Mouse (Mus musculus) spleen, embryonic (tissue): ENCODE results near the gene Pax9.

Experiments used
- CTCF ChIA-PET: fragments of 350-600 bp; sonication (Branson Sonifier 250); formaldehyde crosslinking; loops from one replicate; lab custom pipeline; 2022; lab: Charles Lee

Pax9 gene

DNA sequence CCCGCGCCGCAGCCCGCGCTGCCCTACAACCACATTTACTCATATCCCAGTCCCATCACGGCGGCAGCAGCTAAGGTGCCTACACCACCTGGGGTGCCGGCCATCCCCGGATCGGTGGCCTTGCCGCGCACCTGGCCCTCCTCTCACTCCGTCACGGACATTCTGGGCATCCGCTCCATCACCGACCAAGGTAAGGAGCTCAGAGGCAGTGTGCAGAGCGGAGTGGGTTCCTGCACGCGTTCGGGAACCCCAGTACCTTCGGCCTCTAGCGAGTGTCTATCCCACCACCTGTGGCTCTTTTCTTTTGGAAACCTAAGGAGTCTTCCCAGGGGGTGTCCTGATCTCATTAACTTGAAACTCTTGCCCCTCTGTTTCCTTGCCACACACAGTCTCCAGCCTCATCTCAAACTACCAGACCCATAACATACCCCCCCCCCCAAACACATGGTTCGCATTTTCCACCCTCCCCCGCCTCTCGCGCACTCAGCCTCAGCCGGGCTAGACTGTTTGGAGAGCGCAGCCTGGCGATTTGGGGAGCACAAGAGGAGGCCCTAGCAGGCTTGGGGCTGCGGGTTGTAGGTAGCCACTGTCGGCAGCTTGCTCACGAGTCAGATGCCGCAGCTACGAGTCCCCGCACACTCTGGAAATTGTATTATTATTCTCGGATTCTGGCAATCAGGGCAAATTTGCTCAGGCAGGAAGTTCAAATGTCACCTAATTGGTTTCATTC lies 5.6 kb downstream of the Pax9 start:
- CTCF ChIA-PET: no interaction called here

DNA sequence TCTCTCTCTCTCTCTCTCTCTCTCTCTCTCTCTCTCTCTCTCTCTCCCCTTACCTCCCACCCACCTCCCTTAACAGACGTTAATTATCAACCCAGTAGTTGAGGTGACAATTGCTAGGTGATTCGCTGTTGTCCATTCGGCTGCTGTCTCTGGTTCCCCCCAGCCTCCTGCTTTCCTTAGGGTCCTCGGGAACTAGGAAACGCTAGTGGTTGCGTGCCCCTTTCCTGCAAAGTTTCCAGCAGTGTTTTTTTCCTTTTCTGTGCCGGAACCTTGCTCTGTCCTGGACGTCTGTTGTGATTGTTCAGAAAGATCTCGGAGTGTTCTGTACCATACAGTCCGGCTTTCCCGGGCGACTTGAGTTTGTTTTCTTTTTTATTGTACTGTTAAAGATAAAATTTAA lies 6.2 kb downstream of the Pax9 start:
- CTCF ChIA-PET: no interaction called here

DNA sequence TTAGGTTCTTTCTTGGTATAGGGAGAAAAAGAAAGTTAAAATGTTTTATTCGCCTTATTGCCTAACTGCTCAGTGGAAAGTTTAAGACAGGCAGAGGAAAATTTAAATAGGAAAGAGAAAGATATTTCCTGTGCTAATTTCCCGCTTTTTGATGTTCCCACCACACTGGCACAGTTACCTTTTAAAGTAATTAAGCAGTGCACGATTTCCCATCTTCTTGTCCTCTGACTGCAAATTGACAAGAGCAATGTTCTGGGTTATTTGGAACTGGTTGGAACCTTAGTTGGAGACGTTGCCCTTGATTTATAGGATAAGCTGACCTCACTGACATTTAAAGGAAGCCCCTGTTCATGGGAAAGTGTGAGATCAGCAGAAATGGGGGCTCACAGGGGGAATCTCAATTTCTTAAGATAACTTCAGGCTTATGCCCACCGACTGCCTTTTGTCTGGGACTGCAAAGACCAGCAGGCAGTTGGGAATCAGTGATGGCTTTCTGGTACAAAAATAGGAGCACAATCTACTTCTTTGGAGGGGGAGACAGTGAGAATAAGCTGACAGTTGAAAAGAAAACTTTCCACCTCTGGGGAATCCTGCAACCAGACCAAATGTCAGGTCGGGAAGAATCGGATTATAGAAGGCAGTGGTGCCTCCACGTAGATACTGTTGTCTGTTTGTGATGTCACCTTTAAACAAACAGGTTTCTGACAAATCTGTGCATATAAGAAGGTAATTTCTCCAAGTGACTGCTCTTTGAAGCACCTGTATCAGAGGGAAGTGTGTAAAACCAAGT lies 6.8 kb downstream of the Pax9 start:
- CTCF ChIA-PET: no interaction called here

DNA sequence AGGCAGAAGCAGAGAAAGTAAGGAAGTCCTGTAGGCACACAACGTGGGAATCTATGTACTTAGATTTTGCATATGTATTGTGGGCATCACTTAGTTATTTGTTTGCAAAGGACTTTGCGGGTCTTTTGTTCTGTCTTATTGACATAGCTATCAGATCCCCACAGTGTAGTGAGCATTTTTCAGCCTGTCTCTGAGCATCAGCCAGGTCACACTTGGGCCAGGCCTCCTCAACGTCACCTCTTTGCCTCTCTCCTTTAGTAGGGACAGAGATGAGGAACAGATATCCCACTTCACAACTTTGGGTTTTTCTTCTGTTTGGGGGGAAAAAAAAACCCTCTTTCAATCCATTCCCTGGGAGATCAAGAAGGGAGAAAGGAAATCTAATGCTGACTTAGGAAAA lies 7.8 kb downstream of the Pax9 start:
- CTCF ChIA-PET: no interaction called here

DNA sequence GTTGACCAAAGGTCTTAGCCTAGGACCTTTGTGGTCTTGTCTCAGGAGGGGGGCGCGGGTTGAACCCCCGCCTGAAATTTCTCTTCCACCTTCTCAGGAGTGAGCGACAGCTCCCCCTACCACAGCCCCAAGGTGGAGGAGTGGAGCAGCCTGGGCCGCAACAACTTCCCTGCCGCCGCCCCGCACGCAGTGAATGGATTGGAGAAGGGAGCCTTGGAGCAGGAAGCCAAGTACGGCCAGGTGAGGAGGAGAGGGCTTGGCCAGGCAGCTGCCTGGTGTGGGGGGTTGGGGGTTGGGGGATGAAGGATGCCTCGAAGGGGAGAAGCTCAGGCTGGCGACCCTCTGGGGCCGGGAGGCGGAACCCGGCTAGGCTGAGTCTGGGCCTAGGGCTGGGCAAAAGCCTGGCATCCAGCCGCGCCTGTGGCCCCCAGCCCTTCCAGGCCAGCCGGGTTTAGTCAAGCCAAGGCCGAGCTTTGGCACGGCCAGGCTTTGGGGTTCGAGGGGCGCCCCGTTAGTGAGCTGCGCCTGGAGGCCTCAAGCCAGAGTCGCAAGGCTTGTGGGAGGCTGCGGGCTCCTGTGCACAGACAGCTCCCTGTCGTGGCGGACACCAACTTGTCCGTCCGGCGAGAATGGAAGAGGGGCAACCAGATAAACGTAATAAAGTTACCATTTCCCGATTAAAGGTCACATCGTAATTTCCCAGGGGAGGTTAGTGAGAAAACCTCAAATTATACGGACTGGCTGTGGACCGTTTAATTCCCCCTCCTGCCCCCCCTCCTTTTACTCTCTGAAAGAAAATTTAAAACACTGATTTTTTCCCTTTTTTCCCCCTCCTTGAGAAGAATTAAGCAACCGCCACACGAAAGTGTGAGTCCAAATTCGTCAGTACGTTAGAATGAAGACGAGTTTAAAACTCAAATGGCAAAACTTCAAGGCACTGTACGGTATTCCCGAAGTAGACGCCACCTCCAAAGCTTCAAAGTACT lies 8.6 kb downstream of the Pax9 start:
- CTCF ChIA-PET: no interaction called here

DNA sequence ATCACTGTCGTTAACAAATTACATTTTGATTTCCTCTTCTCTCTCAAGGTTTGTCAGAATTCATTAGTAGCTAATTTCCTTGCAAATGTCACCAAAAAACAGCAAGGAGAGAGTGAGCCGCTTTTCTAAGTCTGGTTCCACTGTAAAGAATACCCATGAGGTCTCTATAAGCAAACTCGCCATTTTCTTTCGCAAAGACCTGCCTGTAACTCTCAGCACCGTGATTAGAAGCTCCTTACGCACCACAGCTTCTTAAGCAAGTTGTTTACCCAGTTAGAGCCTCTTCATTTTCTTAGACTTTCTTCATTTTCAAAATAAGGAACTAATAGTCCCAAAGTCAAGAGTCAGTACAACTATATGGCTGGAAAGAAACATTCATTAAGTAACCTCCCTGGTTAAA lies 9.4 kb downstream of the Pax9 start:
- CTCF ChIA-PET: no interaction called here

DNA sequence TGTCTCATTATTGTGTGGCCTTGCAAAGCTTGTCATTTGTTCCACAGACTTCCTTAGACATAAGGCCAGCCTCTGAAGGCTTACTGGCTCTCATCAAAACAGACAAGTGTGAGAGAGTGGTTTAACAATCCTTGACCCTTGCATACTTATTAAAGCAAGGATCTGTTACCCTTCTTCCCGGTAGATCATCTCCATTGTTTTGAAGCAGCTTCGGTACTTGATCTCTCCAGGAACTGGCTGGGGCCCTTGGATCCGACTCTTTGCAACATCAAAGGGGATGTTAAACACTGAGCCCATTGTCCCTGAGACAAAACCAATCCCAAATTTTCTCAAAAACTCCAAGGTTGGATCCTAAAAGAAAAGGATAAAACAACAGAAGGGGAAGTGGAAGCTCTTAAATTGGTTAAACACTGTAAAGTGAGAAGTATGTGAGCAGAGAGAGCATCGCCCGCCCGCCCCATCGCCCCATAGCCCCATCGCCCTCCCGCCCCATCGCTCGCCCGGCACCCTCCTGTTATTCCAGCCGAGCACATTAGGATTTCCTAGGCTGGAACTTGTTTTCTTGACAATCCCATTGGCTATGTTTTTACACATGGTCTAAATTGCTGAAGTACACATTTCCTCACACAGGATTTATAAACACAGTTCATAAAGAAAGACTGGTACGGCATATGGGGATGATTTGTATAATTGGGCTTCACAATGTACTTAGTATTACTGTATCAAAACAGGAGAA lies 26.6 kb downstream of the Pax9 start:
- CTCF ChIA-PET: interaction anchor here (0.7 kb wide), 1 partner anchor 10 kb away, joined by 5 read pairs; no protein-coding TSS in a partner anchor

DNA sequence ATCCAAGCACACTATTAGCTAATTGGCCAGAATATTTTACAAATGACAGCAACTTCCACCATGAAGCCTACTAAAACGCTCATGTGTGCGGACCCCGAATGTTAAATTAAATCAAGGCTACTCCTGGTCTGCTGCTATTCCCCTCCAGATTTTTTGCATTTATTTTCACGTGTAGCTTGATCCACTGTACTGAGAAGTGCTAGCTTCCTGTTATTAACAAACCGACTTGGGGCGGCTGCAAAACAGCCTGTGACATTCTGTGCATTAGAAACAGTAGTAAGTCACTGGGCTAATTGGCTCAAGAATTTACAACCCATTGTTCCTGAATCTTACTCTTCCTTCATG lies 27.1 kb downstream of the Pax9 start:
- CTCF ChIA-PET: interaction anchor here (0.7 kb wide), 1 partner anchor 10 kb away, joined by 5 read pairs; no protein-coding TSS in a partner anchor

DNA sequence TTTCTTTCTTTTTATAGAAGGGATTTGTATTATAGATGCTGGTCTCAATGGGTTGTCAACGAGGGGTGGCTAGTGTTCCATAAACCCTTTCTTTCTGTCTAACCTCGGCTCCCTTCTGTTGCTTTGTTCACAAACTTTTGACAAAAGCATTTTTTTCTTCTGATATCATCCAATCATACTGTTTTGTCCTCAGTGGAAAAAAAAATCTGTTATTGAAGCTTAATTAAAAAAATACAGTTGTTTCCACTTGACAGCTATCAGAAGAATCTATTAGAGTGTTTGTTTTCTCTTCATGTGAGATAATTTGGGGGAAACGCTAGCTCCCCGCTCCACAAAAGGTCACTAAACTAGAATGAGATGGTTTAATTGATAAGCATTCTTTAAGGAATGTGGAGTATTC lies 36.1 kb downstream of the Pax9 start:
- CTCF ChIA-PET: no interaction called here

DNA sequence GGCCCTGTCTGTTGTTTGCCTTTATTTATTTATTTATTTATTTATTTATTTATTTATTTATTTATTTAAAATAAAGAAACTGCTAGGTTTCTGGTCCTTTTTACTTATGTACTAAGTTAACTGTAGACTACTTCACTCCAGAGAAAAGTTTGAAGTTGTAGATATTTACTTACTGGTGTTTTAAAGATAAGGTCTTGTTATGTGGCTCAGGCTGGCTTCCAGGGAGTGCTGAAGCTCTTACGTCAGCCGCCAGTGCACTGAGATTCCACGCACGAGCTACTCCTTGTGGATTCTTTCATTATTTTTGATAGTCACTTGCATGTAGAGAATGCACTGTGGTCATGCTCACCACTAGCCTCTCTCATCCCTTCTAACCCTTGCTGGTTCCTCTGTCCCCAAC lies 45.5 kb downstream of the Pax9 start:
- CTCF ChIA-PET: no interaction called here
